Mouse (Mus musculus) heart, embryonic 10.5 days (tissue): ENCODE data around the gene Xcr1. TPM values are rescaled to one million over a fixed set of nuclear protein-coding genes. Genes with fewer than 3 reads are reported as not detected.

Experiments used
- DNase-seq: peaks from one replicate; pipeline ENCODE4 v3.0.0-alpha.2; 2017; ENCODE audit warnings: low spot score
- H3K27ac ChIP-seq: fragments of 300-500 bp; sonication (generic); 2 replicates; pipeline ENCODE4 v1.5.1; 2016; ENCODE audit warnings: mild to moderate bottlenecking
- H3K27me3 ChIP-seq: fragments of 300-500 bp; sonication (generic); 2 replicates; pipeline ENCODE4 v1.6.1; 2016; ENCODE audit warnings: mild to moderate bottlenecking; ENCODE audit not compliant: poor library complexity, insufficient read depth, severe bottlenecking
- H3K36me3 ChIP-seq: fragments of 300-500 bp; sonication (generic); 2 replicates; pipeline ENCODE4 v1.6.1; 2016; ENCODE audit warnings: mild to moderate bottlenecking, moderate library complexity
- H3K4me1 ChIP-seq: fragments of 300-500 bp; sonication (generic); 2 replicates; pipeline ENCODE4 v1.6.1; 2016; ENCODE audit warnings: mild to moderate bottlenecking
- H3K4me3 ChIP-seq: fragments of 300-500 bp; sonication (generic); 2 replicates; pipeline ENCODE4 v1.5.1; 2016; ENCODE audit warnings: mild to moderate bottlenecking, moderate library complexity
- H3K9me3 ChIP-seq: fragments of 300-500 bp; sonication (generic); 2 replicates; pipeline ENCODE4 v1.6.1; 2016; ENCODE audit warnings: mild to moderate bottlenecking, moderate library complexity
- WGBS: fragments of 180-500 bp; shearing (Covaris S2); methylation state at CpG from one replicate; pipeline ENCODE4 v1.1.7; 2016; 5-methylcytosine and 5-hydroxymethylcytosine counted together
- polyA plus RNA-seq: library from polyadenylated mRNA; unstranded; fragments of >200 nt; fragmentation: Nextera tagmentation; extraction: Ambion mirVana; gene quantifications from 2 replicates; pipeline ENCODE4 v1.2.1, GENCODE M21; 2016

Gene Xcr1
- polyA plus RNA-seq, result 0.06 TPM in 1 of 2 replicates, not detected in the other

DNA sequence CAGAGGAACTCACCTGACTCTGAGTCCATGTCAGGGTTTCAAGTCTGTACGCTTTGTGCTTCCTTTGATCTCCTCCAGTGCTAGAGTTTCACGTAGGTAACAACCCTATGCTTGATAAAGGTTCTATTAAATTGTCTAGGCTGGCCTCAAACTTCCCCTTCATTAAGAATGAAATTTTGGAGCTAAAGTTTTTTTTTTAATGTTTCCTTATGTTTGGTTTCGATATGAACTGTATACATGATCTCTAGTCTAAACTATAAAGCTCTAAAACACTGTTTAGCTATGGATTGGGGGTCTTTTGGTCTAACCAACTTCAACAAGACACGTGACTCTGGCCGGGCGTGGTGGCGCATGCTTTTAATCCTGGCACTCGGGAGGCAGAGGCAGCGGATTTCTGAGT, at the start of gene Xcr1:
Xcr1 (minus strand) TSS at position 101 of the 400 bp plus-strand sequence.
- Histone ChIP-seq H3K36me3 (no peaks in the 10 kb centered on the region), H3K9me3 (no peaks in the 10 kb centered on the region), H3K4me3 (no peak within 1 kb of the TSS), H3K4me1 (no peaks in the 10 kb centered on the region), H3K27me3 (no peaks in the 10 kb centered on the region), H3K27ac (no peak within 1 kb of the TSS)
- no peak for DNase-seq
- WGBS, result 83% methylated on average over 9 of the region's 9 CpGs

GRCm38 (mm10) chr9:123872049-123872448, 10.2 kb upstream of the Xcr1 start:
- no peaks in the 10 kb centered on the region for H3K4me1 ChIP-seq
- no peak for DNase-seq
- whole genome bisulfite sequencing, result 56% methylated on average over 4 of the region's 4 CpGs
- no peak overlapping the region for H3K27ac ChIP-seq
- H3K4me3 ChIP-seq, result no peak overlapping the region
- H3K9me3 ChIP-seq, result no peaks in the 10 kb centered on the region
- H3K36me3 ChIP-seq, result no peaks in the 10 kb centered on the region
- H3K27me3 ChIP-seq, result no peaks in the 10 kb centered on the region

- no peaks in the 10 kb centered on the region for H3K27me3 ChIP-seq
- H3K4me1 ChIP-seq, result no peaks in the 10 kb centered on the region
- no peaks in the 10 kb centered on the region for H3K36me3 ChIP-seq
- no peak for DNase-seq
- H3K9me3 ChIP-seq, result no peaks in the 10 kb centered on the region
- no peak overlapping the region for H3K4me3 ChIP-seq
- WGBS, result 46% methylated on average over 6 of the region's 6 CpGs
- H3K27ac ChIP-seq, result no peak overlapping the region
These were observed 7.4 kb upstream of the Xcr1 start for GRCm38 (mm10) chr9:123869167-123869784.

- H3K4me3 ChIP-seq, result no peak overlapping the region
- WGBS, result 84% methylated on average over 1 of the region's 1 CpGs
- no peaks in the 10 kb centered on the region for H3K36me3 ChIP-seq
- H3K27me3 ChIP-seq, result no peaks in the 10 kb centered on the region
- no peak for DNase-seq
- no peaks in the 10 kb centered on the region for H3K9me3 ChIP-seq
- H3K4me1 ChIP-seq, result no peaks in the 10 kb centered on the region
- H3K27ac ChIP-seq, result no peak overlapping the region
These were observed 1.8 kb upstream of the Xcr1 start for GRCm38 (mm10) chr9:123863641-123864040.

DNA sequence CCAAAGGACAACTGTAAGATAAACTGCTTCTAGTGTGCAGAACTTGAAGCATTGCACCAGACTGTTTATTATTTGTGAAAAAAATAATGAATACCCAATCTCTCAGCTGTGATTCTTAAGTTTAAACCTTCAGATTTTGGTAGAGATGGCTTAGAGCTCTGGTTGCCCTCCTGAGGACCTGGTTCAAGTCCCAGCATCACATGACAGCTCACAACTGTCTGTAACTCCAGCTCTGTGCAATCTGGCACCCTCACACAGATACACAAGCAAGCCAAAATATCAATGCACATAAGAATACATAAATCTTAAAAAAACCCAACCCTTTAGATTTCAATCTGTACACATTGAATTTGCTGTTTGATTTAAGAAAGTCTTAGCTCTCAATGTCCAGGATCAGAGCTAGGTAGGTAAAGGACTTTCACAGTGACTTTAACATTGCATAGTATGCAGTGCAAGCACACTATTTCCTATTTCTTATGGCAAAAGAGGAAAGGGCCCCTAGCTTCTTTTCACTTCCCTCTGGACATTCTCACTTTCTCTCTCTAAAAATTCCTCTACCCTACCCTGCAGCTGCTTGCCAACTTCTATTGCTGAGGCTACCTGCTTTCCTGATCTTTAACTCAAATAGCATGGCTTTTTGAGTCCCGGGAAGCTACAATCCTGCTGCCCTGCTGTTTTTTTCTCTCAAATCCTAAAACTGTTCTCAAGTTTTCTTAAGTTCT, 1.2 kb upstream of the Xcr1 start:
- WGBS, result 88% methylated on average over 1 of the region's 1 CpGs
- H3K27me3 ChIP-seq, result no peaks in the 10 kb centered on the region

GRCm38 (mm10) chr9:123856836-123857235, 5.0 kb downstream of the Xcr1 start:
- no peak overlapping the region for H3K27ac ChIP-seq
- H3K4me1 ChIP-seq, result no peaks in the 10 kb centered on the region
- H3K4me3 ChIP-seq, result no peak overlapping the region
- no peaks in the 10 kb centered on the region for H3K27me3 ChIP-seq
- H3K36me3 ChIP-seq, result no peaks in the 10 kb centered on the region
- no peak for DNase-seq
- 82% methylated on average over 2 of the region's 2 CpGs for WGBS
- no peaks in the 10 kb centered on the region for H3K9me3 ChIP-seq

More for the DNA sequence above, 1.2 kb upstream of the Xcr1 start:
- no peaks in the 10 kb centered on the region for H3K4me1 ChIP-seq
- no peaks in the 10 kb centered on the region for H3K9me3 ChIP-seq
- no peaks in the 10 kb centered on the region for H3K36me3 ChIP-seq
- DNase-seq, result no peak
- no peak overlapping the region for H3K27ac ChIP-seq
- H3K4me3 ChIP-seq, result no peak overlapping the region

DNA sequence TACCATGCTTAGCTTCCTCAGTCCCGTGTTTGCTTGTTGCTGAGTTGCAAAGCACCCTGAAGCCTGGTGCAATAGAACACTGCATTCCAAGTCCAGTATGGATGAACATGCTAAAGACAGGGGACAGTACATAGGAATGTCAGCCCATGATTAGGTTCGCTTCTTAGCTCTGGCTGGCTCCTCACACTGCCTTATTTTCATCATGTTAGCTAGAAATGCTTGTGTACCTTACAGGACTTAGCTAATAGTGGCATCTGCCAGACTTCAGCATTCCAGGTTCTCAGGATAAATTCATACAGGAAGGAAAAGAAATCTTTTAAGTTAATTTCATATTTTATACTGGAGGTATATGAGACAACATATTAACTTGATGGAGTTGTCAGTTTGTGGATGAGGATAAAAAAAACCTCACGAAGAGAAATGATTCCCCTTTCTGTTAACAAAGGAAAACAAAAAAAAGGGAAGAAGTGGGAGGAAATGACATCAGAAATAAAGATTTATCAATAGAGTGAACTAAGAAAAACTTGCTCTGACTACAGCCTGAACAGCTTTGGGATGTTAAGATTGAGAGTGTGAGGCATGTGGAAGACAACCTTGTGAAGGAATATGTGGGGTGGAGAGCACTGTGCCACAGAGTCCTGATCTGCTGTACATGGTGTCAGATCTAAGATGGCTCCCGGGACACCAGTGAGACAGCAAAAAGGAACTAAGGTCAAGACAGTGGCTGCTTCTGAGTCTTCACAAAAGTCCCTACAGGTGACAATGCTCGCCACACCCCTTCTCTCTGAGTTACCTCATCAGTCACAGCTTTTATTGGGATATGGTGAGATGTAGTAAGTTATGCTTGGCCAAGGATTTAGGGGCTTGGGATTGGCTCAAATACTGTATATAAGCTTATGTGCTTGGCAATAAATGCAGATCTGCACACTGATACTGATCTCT, 9.1 kb downstream of the Xcr1 start:
- peaks cover 10% of the 10 kb centered on the region for H3K4me1 ChIP-seq
- no peaks in the 10 kb centered on the region for H3K36me3 ChIP-seq
- H3K4me3 ChIP-seq, result peak overlapping the region; percentile 74
- no peak for DNase-seq
- no peak overlapping the region; the same call in none of the 2 replicates for H3K27ac ChIP-seq
- H3K27me3 ChIP-seq, result no peaks in the 10 kb centered on the region
- H3K9me3 ChIP-seq, result no peaks in the 10 kb centered on the region
- WGBS, result 60% methylated on average over 5 of the region's 5 CpGs

DNA sequence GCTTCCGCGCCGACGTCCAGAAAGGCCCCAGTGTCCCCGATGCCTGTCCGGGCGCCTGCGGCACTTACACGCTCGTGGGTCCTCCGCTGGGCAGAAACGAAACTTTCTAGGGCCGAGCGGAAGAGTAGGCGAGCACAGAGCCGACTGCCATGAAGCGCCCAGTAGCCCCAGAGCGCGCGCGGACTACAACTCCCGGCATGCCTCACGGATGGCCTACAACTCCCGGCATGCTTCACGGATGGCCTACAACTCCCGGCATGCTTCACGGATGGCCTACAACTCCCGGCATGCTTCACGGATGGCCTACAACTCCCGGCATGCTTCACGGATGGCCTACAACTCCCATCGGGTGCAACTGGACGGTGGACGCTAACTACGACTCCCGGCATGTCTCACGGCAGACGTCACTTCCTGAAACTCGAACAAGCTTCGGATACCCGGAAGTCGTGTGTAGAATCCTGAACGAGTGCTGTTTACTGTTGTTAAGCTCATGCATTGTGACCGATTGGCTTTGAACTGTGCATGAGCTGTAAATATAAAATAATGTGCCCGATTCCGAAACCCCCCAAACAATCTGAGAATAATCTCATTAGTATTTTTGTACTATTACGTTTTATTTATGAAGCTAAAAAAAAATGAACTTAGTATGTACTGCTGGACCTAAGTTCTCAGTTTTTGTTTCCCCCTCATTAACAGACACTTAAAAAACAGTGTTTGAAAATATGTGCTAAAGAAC, 9.9 kb downstream of the Xcr1 start, which contains the start of gene Fyco1:
Fyco1 (minus strand) TSS at position 187 of the 736 bp plus-strand sequence.
- H3K27ac ChIP-seq, result peak within 1 kb of the TSS; percentile 90
- H3K36me3 ChIP-seq, result no peaks in the 10 kb centered on the region
- H3K9me3 ChIP-seq, result no peaks in the 10 kb centered on the region
- peaks cover 10% of the 10 kb centered on the region for H3K4me1 ChIP-seq
- H3K4me3 ChIP-seq, result peak within 1 kb of the TSS; percentile 74
- DNase-seq, result peak; percentile 98
- WGBS, result under 1% methylated on average over 47 of the region's 47 CpGs
- no peaks in the 10 kb centered on the region for H3K27me3 ChIP-seq

DNA sequence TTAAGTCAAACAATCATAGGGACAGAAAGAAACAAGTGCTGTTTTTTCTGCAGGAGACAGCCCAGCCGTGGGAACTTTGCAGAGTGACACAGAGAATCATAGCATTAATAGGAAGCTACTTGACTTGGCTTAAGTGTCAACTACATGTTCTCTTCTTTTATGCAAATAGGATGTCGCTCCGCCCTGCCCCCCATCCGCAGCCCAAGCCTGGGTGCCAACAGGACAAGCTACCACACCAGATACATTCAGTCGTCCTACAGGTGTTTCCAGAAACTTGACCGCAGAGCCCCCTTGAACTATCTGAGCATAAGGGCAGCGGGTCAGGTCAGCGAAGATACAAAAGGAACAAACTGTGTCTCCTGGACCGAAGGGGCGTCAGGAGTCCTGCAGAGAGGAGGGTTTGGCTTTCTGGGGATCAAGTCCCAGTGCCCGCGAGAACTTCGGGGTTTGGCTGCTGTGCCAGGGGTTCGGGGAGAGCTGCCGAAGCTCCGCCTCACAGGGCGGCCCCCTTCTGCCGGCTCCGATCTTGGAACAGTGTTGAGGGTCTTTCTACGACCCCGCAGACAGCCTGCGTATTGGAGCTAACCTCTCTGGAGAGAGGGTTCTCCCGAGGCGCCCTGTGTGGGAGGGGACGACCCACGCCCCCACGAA, 10.6 kb downstream of the Xcr1 start:
- H3K9me3 ChIP-seq, result no peaks in the 10 kb centered on the region
- under 1% methylated on average over 27 of the region's 27 CpGs for WGBS
- H3K36me3 ChIP-seq, result no peaks in the 10 kb centered on the region
- peaks cover 15% of the 10 kb centered on the region for H3K4me1 ChIP-seq
- H3K27me3 ChIP-seq, result no peaks in the 10 kb centered on the region
- H3K27ac ChIP-seq, result peak overlapping the region; percentile 90
- peak; percentile 89 for DNase-seq
- peak overlapping the region; percentile 74 for H3K4me3 ChIP-seq

DNA sequence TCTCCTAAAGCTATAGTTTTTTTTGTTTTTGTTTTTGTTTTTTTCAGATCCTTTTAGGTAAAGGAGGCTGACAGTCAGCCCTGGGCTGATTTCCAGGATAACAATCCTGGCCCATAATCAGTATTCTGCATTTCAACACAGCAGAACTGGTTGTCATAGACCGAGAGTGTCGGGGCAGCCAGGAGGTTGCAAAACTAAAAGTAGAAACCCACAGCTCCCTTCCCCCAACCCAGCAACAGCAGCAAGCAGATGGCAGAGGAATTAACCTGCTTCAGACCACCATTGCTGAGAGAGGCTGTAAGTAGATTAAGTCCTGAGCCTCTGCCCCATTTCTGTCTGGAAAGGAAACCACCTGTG, 11.1 kb downstream of the Xcr1 start:
- Histone ChIP-seq H3K27me3 (no peaks in the 10 kb centered on the region), H3K27ac (peak overlapping the region; percentile 90), H3K9me3 (no peaks in the 10 kb centered on the region), H3K36me3 (no peaks in the 10 kb centered on the region), H3K4me3 (peak overlapping the region; percentile 74), H3K4me1 (peaks cover 19% of the 10 kb centered on the region)
- no peak for DNase-seq
- WGBS, result 7% methylated on average over 2 of the region's 2 CpGs

- WGBS, result 67% methylated on average over 2 of the region's 2 CpGs
- no peaks in the 10 kb centered on the region for H3K9me3 ChIP-seq
- no peak for DNase-seq
- no peaks in the 10 kb centered on the region for H3K27me3 ChIP-seq
- peak overlapping the region; percentile 74 for H3K4me3 ChIP-seq
- H3K36me3 ChIP-seq, result no peaks in the 10 kb centered on the region
- H3K27ac ChIP-seq, result peak overlapping the region; percentile 90; the same call in 1 of the 2 replicates
- H3K4me1 ChIP-seq, result peaks cover 25% of the 10 kb centered on the region
These were observed 11.7 kb downstream of the Xcr1 start for GRCm38 (mm10) chr9:123849976-123850695.
